Mouse (Mus musculus) heart, adult 2 months (tissue): ENCODE results near the gene Strbp. TPM values are rescaled to one million over a fixed set of nuclear protein-coding genes. Genes with fewer than 3 reads are reported as not detected.

ENCODE experiments used
- DNase-seq, 2 experiments: peaks; one replicate each; pipeline ENCODE4 v3.0.0; 2021
- H3K27ac ChIP-seq: fragments of 200-600 bp; 2 replicates; pipeline ENCODE4 v1.8.1; 2022
- H3K27me3 ChIP-seq: fragments of 200-500 bp; 2 replicates; pipeline ENCODE4 v1.6.1; 2012; ENCODE audit warnings: mild to moderate bottlenecking, low read length, inconsistent platforms, mixed read lengths; ENCODE audit not compliant: control insufficient read depth, insufficient read depth
- H3K36me3 ChIP-seq: fragments of 200-500 bp; 2 replicates; pipeline ENCODE4 v1.6.1; 2012; ENCODE audit warnings: low read length, inconsistent platforms; ENCODE audit not compliant: control insufficient read depth, insufficient read depth
- H3K4me1 ChIP-seq: fragments of 200-500 bp; 2 replicates; pipeline ENCODE4 v1.6.1; 2011; ENCODE audit warnings: low read length; ENCODE audit not compliant: control insufficient read depth, insufficient read depth
- H3K4me3 ChIP-seq: fragments of 200-600 bp; 2 replicates; pipeline ENCODE4 v1.8.1; 2022
- H3K79me2 ChIP-seq: fragments of 200-500 bp; replicated peaks from 2 replicates; pipeline ENCODE4 v1.6.1; 2012; ENCODE audit warnings: mild to moderate bottlenecking, inconsistent platforms, low read length, moderate library complexity, mixed read lengths; ENCODE audit not compliant: control insufficient read depth, insufficient read depth
- H3K9ac ChIP-seq: fragments of 200-500 bp; 2 replicates; pipeline ENCODE4 v1.6.1; 2012; ENCODE audit warnings: low read depth, mild to moderate bottlenecking, control low read depth, inconsistent platforms, low read length, mixed read lengths
- CTCF ChIP-seq: fragments of 200-600 bp; IDR thresholded peaks from 2 replicates; pipeline ENCODE4 v1.8.1; 2022; ENCODE audit warnings: antibody characterized with exemption, mild to moderate bottlenecking, moderate library complexity
- EP300 ChIP-seq: fragments of 200-500 bp; IDR thresholded peaks from 2 replicates; pipeline ENCODE4 v1.6.1; 2011; ENCODE audit warnings: low read depth, low read length, control low read depth; ENCODE audit not compliant: insufficient read depth
- POLR2A ChIP-seq: fragments of 200-500 bp; IDR thresholded peaks from 2 replicates; pipeline ENCODE4 v1.6.1; 2011; ENCODE audit warnings: mild to moderate bottlenecking, low read depth, low read length, control low read depth; ENCODE audit not compliant: insufficient read depth
- whole genome bisulfite sequencing: fragments of 180-500 bp; shearing (Covaris S2); methylation state at CpG from one replicate; pipeline ENCODE4 v1.1.7; 2018; 5-methylcytosine and 5-hydroxymethylcytosine counted together
- intact Hi-C: fragments of 180-260 bp; cut with DNase I; formaldehyde crosslinking; loops from one replicate; pipeline ENCODE4 v1.15.1; 2025
- polyA plus RNA-seq: library from polyadenylated mRNA; depleted of rRNA; stranded (reverse); fragments of >200 nt; gene quantifications from 2 replicates; pipeline ENCODE4 v1.2.3, GENCODE M21; 2012
- total RNA-seq, 2 experiments: library from RNA; stranded (reverse); gene quantifications; 2 replicates each; pipeline ENCODE4 v1.2.3; 2021

Strbp gene
- total and polyA plus RNA-seq, 3 experiments, result 1.5 to 20.0 (median 17.4) TPM

GRCm38 (mm10) chr2:37731241-37731801 is 27.7 kb upstream of the Strbp start:
- Histone ChIP-seq H3K9ac (no peak overlapping the region), H3K4me1 (no peaks in the 10 kb centered on the region), H3K79me2 (no peaks in the 10 kb centered on the region), H3K27ac (no peak overlapping the region), H3K36me3 (no peaks in the 10 kb centered on the region), H3K27me3 (no peaks in the 10 kb centered on the region), H3K4me3 (no peak overlapping the region)
- DNase-seq, result no peak
- no peak for TF ChIP-seq CTCF
- no peak for TF ChIP-seq EP300
- no peak for TF ChIP-seq POLR2A
- 89% methylated on average over 5 of the region's 5 CpGs for WGBS
- intact Hi-C loops, result no loop called here

- no peaks in the 10 kb centered on the region for H3K4me1 ChIP-seq
- intact Hi-C loops, result no loop called here
- H3K27me3 ChIP-seq, result no peaks in the 10 kb centered on the region
- no peaks in the 10 kb centered on the region for H3K36me3 ChIP-seq
- DNase-seq, result no peak
- no peak overlapping the region for H3K27ac ChIP-seq
- WGBS, result 78% methylated on average over 4 of the region's 4 CpGs
- H3K4me3 ChIP-seq, result no peak overlapping the region
- H3K9ac ChIP-seq, result no peak overlapping the region
- no peaks in the 10 kb centered on the region for H3K79me2 ChIP-seq
- TF ChIP-seq EP300, result no peak
- TF ChIP-seq CTCF, result no peak
- TF ChIP-seq POLR2A, result no peak
Measured at GRCm38 (mm10) chr2:37724231-37724630, 20.6 kb upstream of the Strbp start.

- no peaks in the 10 kb centered on the region for H3K4me1 ChIP-seq
- TF ChIP-seq CTCF (no peak), EP300 (no peak), POLR2A (no peak)
- H3K36me3 ChIP-seq, result no peaks in the 10 kb centered on the region
- no peak for DNase-seq
- H3K79me2 ChIP-seq, result no peaks in the 10 kb centered on the region
- H3K27ac ChIP-seq, result no peak overlapping the region
- H3K27me3 ChIP-seq, result no peaks in the 10 kb centered on the region
- no peak overlapping the region for H3K9ac ChIP-seq
- 70% methylated on average over 11 of the region's 11 CpGs for WGBS
- no peak overlapping the region for H3K4me3 ChIP-seq
- intact Hi-C loops, result no loop called here
Measured at GRCm38 (mm10) chr2:37723501-37724090, 19.9 kb upstream of the Strbp start.

GRCm38 (mm10) chr2:37722674-37723465 is 19.2 kb upstream of the Strbp start:
- no peaks in the 10 kb centered on the region for H3K79me2 ChIP-seq
- no peak for DNase-seq
- no peak overlapping the region for H3K4me3 ChIP-seq

GRCm38 (mm10) chr2:37716266-37716665 is 12.6 kb upstream of the Strbp start:
- H3K36me3 ChIP-seq, result no peaks in the 10 kb centered on the region
- intact Hi-C loops, result no loop called here
- H3K4me3 ChIP-seq, result no peak overlapping the region
- no peaks in the 10 kb centered on the region for H3K79me2 ChIP-seq
- no peak overlapping the region for H3K9ac ChIP-seq
- no peak for DNase-seq
- H3K27me3 ChIP-seq, result no peaks in the 10 kb centered on the region
- H3K27ac ChIP-seq, result no peak overlapping the region
- TF ChIP-seq POLR2A (no peak), CTCF (no peak), EP300 (no peak)
- WGBS, result 63% methylated on average over 6 of the region's 6 CpGs
- H3K4me1 ChIP-seq, result no peaks in the 10 kb centered on the region

More at GRCm38 (mm10) chr2:37722674-37723465, 19.2 kb upstream of the Strbp start:
- Histone ChIP-seq H3K27me3 (no peaks in the 10 kb centered on the region), H3K4me1 (no peaks in the 10 kb centered on the region), H3K36me3 (no peaks in the 10 kb centered on the region), H3K9ac (no peak overlapping the region), H3K27ac (no peak overlapping the region)
- TF ChIP-seq EP300 (no peak), CTCF (no peak), POLR2A (no peak)
- intact Hi-C loops, result no loop called here
- whole genome bisulfite sequencing, result 86% methylated on average over 14 of the region's 14 CpGs

GRCm38 (mm10) chr2:37715364-37715763 is 11.7 kb upstream of the Strbp start:
- Histone ChIP-seq H3K27ac (no peak overlapping the region), H3K79me2 (no peaks in the 10 kb centered on the region), H3K4me3 (no peak overlapping the region), H3K27me3 (no peaks in the 10 kb centered on the region), H3K9ac (no peak overlapping the region), H3K36me3 (no peaks in the 10 kb centered on the region), H3K4me1 (no peaks in the 10 kb centered on the region)
- 73% methylated on average over 3 of the region's 3 CpGs for WGBS
- TF ChIP-seq POLR2A (no peak), EP300 (no peak), CTCF (no peak)
- intact Hi-C loops, result no loop called here
- no peak for DNase-seq
